Mouse (Mus musculus): ENCODE results near the gene Apaf1. TPM values are rescaled to one million over a fixed set of nuclear protein-coding genes. Genes with fewer than 3 reads are reported as not detected.
A peak's percentile ranks its signal among the peaks of the same experiment; 100 is the strongest.

Apaf1 gene
- polyA plus RNA-seq, 1 experiment from 2014 or later, result 29.6 TPM

- WGBS, result 95% methylated on average over 6 of the region's 6 CpGs
- ATAC-seq (ENCODE audit: low FRiP score, low TSS enrichment), result no peak
Measured at GRCm38 (mm10) chr10:91062355-91062754, 20.2 kb downstream of the Apaf1 start.

DNA sequence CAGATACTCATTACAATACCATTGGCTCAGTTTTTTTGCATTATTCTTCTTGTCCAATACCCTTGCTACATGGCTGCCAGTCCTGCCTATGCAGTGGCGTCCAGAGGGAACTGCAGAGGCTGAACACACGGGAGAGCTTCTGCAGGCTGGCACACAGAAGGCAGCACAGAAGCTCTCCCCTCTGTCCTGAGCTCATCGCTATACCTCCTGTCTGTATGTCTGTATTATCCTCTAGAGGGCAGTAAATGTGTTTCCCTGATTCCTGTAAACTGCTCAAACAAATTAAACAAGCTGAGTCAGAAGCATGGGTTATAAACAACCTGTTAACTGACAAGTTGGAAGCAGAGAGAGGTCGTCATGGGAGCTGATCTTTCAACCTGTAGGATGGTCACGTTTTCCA, 21.8 kb downstream of the Apaf1 start:
- Histone ChIP-seq H3K9me3 (ENCODE audit: control insufficient read depth, low read length) (no peaks in the 10 kb centered on the region), H3K9ac (replicated peaks; ENCODE audit: low read length) (no peak overlapping the region), H3K36me3 (ENCODE audit: control insufficient read depth, insufficient read depth, low read length) (peaks cover 40% of the 10 kb centered on the region), H3K4me3 (replicated peaks; ENCODE audit: low read depth, low read length) (no peak overlapping the region), H3K27ac (replicated peaks; ENCODE audit: low read depth, low read length) (no peak overlapping the region), H3K4me1 (ENCODE audit: control insufficient read depth, insufficient read depth, low read length) (no peaks in the 10 kb centered on the region), H3K4me2 (ENCODE audit: low read length) (no peak overlapping the region), H3K27me3 (ENCODE audit: control insufficient read depth, insufficient read depth, low read length) (no peaks in the 10 kb centered on the region)
- peak; percentile 28 for DNase-seq
- no peak for ATAC-seq (ENCODE audit: low FRiP score, low TSS enrichment)
- WGBS, result 43% methylated on average over 5 of the region's 5 CpGs

More at GRCm38 (mm10) chr10:91062355-91062754, 20.2 kb downstream of the Apaf1 start:
- Histone ChIP-seq H3K27ac (replicated peaks; ENCODE audit: low read depth, low read length) (no peak overlapping the region), H3K27me3 (ENCODE audit: control insufficient read depth, insufficient read depth, low read length) (no peaks in the 10 kb centered on the region), H3K9ac (replicated peaks; ENCODE audit: low read length) (no peak overlapping the region), H3K4me1 (ENCODE audit: control insufficient read depth, insufficient read depth, low read length) (no peaks in the 10 kb centered on the region), H3K4me3 (replicated peaks; ENCODE audit: low read depth, low read length) (no peak overlapping the region), H3K36me3 (ENCODE audit: control insufficient read depth, insufficient read depth, low read length) (peaks cover 54% of the 10 kb centered on the region), H3K4me2 (ENCODE audit: low read length) (no peak overlapping the region), H3K9me3 (ENCODE audit: control insufficient read depth, low read length) (no peaks in the 10 kb centered on the region)
- no peak for DNase-seq

GRCm38 (mm10) chr10:91052734-91053133, 29.8 kb downstream of the Apaf1 start:
- ATAC-seq (ENCODE audit: low FRiP score, low TSS enrichment) (no peak), DNase-seq (no peak)
- no peak overlapping the region for H3K9ac ChIP-seq (replicated peaks; ENCODE audit: low read length)
- H3K4me3 ChIP-seq (replicated peaks; ENCODE audit: low read depth, low read length), result no peak overlapping the region
- no peak overlapping the region for H3K27ac ChIP-seq (replicated peaks; ENCODE audit: low read depth, low read length)
- no peak overlapping the region for H3K4me2 ChIP-seq (ENCODE audit: low read length)
- no peaks in the 10 kb centered on the region for H3K4me1 ChIP-seq (ENCODE audit: control insufficient read depth, insufficient read depth, low read length)
- peaks cover 53% of the 10 kb centered on the region for H3K36me3 ChIP-seq (ENCODE audit: control insufficient read depth, insufficient read depth, low read length)
- H3K27me3 ChIP-seq (ENCODE audit: control insufficient read depth, insufficient read depth, low read length), result no peaks in the 10 kb centered on the region
- no peaks in the 10 kb centered on the region for H3K9me3 ChIP-seq (ENCODE audit: control insufficient read depth, low read length)

DNA sequence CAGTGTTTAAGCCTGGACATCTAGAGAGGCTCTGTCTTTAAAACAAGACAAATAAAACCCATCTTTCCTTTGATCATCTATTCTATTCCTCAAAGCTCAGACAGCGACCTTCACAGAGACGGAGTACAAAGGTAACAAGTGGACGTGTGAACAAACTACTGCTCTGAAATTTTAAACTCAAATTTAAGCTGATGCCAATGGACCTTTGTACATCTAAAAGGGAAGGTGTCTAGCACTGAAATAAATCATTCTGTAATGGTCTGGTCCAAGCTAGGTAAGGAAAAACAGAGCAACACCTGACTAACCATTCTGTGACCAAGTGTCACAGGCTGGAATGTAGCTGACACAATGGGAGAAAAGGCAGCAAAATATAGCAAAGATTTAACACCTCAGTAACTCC, 31.4 kb downstream of the Apaf1 start:
- H3K36me3 ChIP-seq (ENCODE audit: control insufficient read depth, insufficient read depth, low read length), result peaks cover 63% of the 10 kb centered on the region
- ATAC-seq (ENCODE audit: low FRiP score, low TSS enrichment), result no peak

DNA sequence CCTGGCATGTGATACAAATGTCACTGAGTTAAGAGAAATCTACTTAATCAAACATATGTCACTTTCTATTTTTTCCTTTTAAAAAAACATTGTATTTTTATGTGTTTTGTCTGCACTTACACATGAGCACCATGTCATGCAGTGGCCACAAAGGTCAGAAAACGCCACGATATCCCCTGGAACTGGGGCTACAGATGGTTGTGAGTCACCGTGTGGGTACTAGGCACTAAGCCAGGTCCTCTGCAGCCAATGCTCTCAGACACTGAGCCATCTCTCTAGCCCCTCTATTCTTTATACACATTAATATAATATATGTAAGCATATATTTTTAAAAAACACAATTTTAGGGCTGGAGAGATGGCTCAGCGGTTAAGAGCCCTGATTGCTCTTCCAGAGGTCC, 32.9 kb downstream of the Apaf1 start:
- H3K4me3 ChIP-seq (replicated peaks; ENCODE audit: low read depth, low read length), result no peak overlapping the region
- no peaks in the 10 kb centered on the region for H3K4me1 ChIP-seq (ENCODE audit: control insufficient read depth, insufficient read depth, low read length)
- H3K9ac ChIP-seq (replicated peaks; ENCODE audit: low read length), result no peak overlapping the region
- H3K4me2 ChIP-seq (ENCODE audit: low read length), result no peak overlapping the region
- H3K27me3 ChIP-seq (ENCODE audit: control insufficient read depth, insufficient read depth, low read length), result no peaks in the 10 kb centered on the region
- no peaks in the 10 kb centered on the region for H3K9me3 ChIP-seq (ENCODE audit: control insufficient read depth, low read length)
- peaks cover 57% of the 10 kb centered on the region for H3K36me3 ChIP-seq (ENCODE audit: control insufficient read depth, insufficient read depth, low read length)
- ATAC-seq (ENCODE audit: low FRiP score, low TSS enrichment), result no peak
- DNase-seq, result no peak
- WGBS, result 93% methylated on average over 4 of the region's 4 CpGs
- H3K27ac ChIP-seq (replicated peaks; ENCODE audit: low read depth, low read length), result no peak overlapping the region

More for the DNA sequence above, 31.4 kb downstream of the Apaf1 start:
- H3K27me3 ChIP-seq (ENCODE audit: control insufficient read depth, insufficient read depth, low read length), result no peaks in the 10 kb centered on the region
- no peak overlapping the region for H3K4me2 ChIP-seq (ENCODE audit: low read length)
- 91% methylated on average over 3 of the region's 3 CpGs for WGBS
- H3K9ac ChIP-seq (replicated peaks; ENCODE audit: low read length), result no peak overlapping the region
- H3K4me1 ChIP-seq (ENCODE audit: control insufficient read depth, insufficient read depth, low read length), result no peaks in the 10 kb centered on the region
- DNase-seq, result no peak
- H3K27ac ChIP-seq (replicated peaks; ENCODE audit: low read depth, low read length), result no peak overlapping the region
- H3K9me3 ChIP-seq (ENCODE audit: control insufficient read depth, low read length), result no peaks in the 10 kb centered on the region
- no peak overlapping the region for H3K4me3 ChIP-seq (replicated peaks; ENCODE audit: low read depth, low read length)

GRCm38 (mm10) chr10:91033942-91034341, 48.6 kb downstream of the Apaf1 start:
- no peaks in the 10 kb centered on the region for H3K4me1 ChIP-seq (ENCODE audit: control insufficient read depth, insufficient read depth, low read length)
- H3K4me3 ChIP-seq (replicated peaks; ENCODE audit: low read depth, low read length), result no peak overlapping the region
- no peaks in the 10 kb centered on the region for H3K27me3 ChIP-seq (ENCODE audit: control insufficient read depth, insufficient read depth, low read length)
- peaks cover 30% of the 10 kb centered on the region for H3K36me3 ChIP-seq (ENCODE audit: control insufficient read depth, insufficient read depth, low read length)
- DNase-seq (peak; percentile 88), ATAC-seq (ENCODE audit: low FRiP score, low TSS enrichment) (peak; percentile 50; the same call in 1 of the 2 replicates)
- WGBS, result 19% methylated on average over 8 of the region's 8 CpGs
- no peak overlapping the region for H3K4me2 ChIP-seq (ENCODE audit: low read length)
- no peaks in the 10 kb centered on the region for H3K9me3 ChIP-seq (ENCODE audit: control insufficient read depth, low read length)
- no peak overlapping the region for H3K27ac ChIP-seq (replicated peaks; ENCODE audit: low read depth, low read length)
- no peak overlapping the region for H3K9ac ChIP-seq (replicated peaks; ENCODE audit: low read length)

GRCm38 (mm10) chr10:91032399-91032798, 50.2 kb downstream of the Apaf1 start:
- no peak overlapping the region for H3K9ac ChIP-seq (replicated peaks; ENCODE audit: low read length)
- 26% methylated on average over 4 of the region's 4 CpGs for WGBS
- peak; percentile 89 for DNase-seq
- ATAC-seq (ENCODE audit: low FRiP score, low TSS enrichment), result peak; percentile 73; the same call in 1 of the 2 replicates
- H3K4me2 ChIP-seq (ENCODE audit: low read length), result no peak overlapping the region
- H3K36me3 ChIP-seq (ENCODE audit: control insufficient read depth, insufficient read depth, low read length), result peaks cover 20% of the 10 kb centered on the region
- H3K27ac ChIP-seq (replicated peaks; ENCODE audit: low read depth, low read length), result no peak overlapping the region
- no peak overlapping the region for H3K4me3 ChIP-seq (replicated peaks; ENCODE audit: low read depth, low read length)
- H3K4me1 ChIP-seq (ENCODE audit: control insufficient read depth, insufficient read depth, low read length), result no peaks in the 10 kb centered on the region
- no peaks in the 10 kb centered on the region for H3K9me3 ChIP-seq (ENCODE audit: control insufficient read depth, low read length)
- no peaks in the 10 kb centered on the region for H3K27me3 ChIP-seq (ENCODE audit: control insufficient read depth, insufficient read depth, low read length)

DNA sequence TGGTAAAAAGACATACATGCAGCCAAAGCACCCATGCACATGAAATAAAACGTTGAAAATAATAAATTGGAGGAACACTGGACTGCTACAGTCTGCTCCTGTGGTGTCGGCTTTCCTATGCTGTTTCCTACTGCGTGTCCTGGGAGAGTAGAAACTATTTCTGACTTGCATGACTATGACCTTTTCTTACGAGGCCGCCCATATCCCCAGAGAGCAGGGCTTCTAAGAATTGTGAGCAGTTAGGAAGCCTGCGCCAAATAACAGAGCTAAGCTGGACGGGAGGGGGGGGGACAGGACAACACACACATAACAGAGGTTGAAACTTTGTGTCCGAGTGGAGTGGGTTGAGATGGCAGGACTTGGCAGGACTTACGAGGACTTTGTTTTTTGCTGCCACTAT, 51.4 kb downstream of the Apaf1 start:
- Histone ChIP-seq H3K4me3 (replicated peaks; ENCODE audit: low read depth, low read length) (no peak overlapping the region), H3K9me3 (ENCODE audit: control insufficient read depth, low read length) (no peaks in the 10 kb centered on the region), H3K4me2 (ENCODE audit: low read length) (no peak overlapping the region), H3K36me3 (ENCODE audit: control insufficient read depth, insufficient read depth, low read length) (peaks cover 13% of the 10 kb centered on the region), H3K9ac (replicated peaks; ENCODE audit: low read length) (no peak overlapping the region), H3K27ac (replicated peaks; ENCODE audit: low read depth, low read length) (no peak overlapping the region), H3K27me3 (ENCODE audit: control insufficient read depth, insufficient read depth, low read length) (no peaks in the 10 kb centered on the region), H3K4me1 (ENCODE audit: control insufficient read depth, insufficient read depth, low read length) (no peaks in the 10 kb centered on the region)
- ATAC-seq (ENCODE audit: low FRiP score, low TSS enrichment), result no peak
- WGBS, result 92% methylated on average over 9 of the region's 9 CpGs
- no peak for DNase-seq

DNA sequence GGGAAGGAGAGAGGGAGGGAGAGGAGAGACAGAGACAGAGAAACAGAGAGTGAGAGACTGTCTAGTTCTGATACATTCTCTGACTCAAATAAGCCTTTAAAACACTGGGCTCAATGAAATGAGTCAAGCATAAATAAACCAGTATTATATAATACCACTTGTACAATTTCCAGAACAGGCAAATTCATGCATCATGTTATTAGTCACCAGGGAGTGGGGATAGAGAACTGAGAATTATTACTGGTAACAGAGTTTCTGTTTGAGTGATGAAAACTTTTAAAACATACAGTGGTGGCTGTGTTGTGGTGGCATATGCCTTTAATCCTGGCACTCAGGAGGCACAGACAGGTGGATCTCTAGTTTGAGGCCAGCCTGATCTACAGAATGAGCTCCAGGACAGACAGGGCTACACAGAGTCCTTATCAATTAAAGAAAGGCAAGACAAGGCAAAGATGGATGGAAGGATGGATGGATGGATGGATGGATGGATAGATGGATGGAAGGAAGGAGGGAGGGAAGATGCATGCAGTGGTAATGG, 53.5 kb downstream of the Apaf1 start:
- Histone ChIP-seq H3K27me3 (ENCODE audit: control insufficient read depth, insufficient read depth, low read length) (no peaks in the 10 kb centered on the region), H3K27ac (replicated peaks; ENCODE audit: low read depth, low read length) (no peak overlapping the region), H3K9me3 (ENCODE audit: control insufficient read depth, low read length) (no peaks in the 10 kb centered on the region), H3K4me1 (ENCODE audit: control insufficient read depth, insufficient read depth, low read length) (no peaks in the 10 kb centered on the region), H3K36me3 (ENCODE audit: control insufficient read depth, insufficient read depth, low read length) (peaks cover 13% of the 10 kb centered on the region; the same call in 1 of the 2 replicates), H3K4me2 (ENCODE audit: low read length) (no peak overlapping the region), H3K9ac (replicated peaks; ENCODE audit: low read length) (no peak overlapping the region), H3K4me3 (replicated peaks; ENCODE audit: low read depth, low read length) (no peak overlapping the region)
- no peak for ATAC-seq (ENCODE audit: low FRiP score, low TSS enrichment)
- DNase-seq, result no peak
